12 mouse cellular contexts compared by ENCODE assay signal in the genomic region with DNA sequence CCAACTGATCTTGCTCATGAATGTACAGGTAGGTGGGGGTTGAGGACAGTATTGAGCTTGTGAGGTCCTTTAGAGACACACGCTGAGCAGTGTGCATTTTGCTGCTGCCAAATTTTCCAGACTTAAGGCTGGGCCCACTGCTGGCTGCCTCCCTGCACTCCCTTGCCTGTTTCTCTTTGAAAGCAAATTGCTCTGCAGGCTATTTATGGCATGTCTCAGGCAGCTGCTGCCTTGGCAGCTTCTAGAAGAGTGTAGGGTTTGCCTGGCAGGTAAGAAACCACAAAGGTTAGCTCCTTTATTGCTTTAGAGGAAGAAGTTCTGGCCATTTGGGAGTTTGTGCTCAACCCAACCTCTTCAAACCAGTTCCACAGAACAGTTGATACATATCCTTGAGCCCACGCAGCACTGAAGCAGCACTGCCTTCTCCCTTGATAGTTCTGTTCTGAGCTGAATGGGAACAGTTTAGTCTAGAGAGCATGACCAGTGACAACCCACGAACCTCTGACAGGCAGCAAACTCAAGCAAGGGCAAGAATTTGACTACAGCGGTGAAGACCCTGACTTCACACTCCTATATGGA.
DNase-seq lines count a peak whose midpoint lies in the region; ATAC-seq lines count a peak whose summit lies in the region.
"Had no signal": no experiment of that assay in that cellular context is flagged by ENCODE, and none has a peak within 500 bp of the region (broad histone marks: within the 10 kb centered on the region; RNA-seq: fewer than 3 reads in every experiment).

No protein-coding gene starts in this region.

- WGBS in kidney, embryonic 14.5 days, result 48% methylated on average over 4 of the region's 4 CpGs
- WGBS in limb, embryonic 15.5 days, result 47% methylated on average over 4 of the region's 4 CpGs

- H3K27ac ChIP-seq in kidney, embryonic 14.5 days (ENCODE audit: low read depth, low read length), result no peak overlapping the region
- H3K27ac ChIP-seq in limb, embryonic 15.5 days, result peak overlapping the region; percentile 33; the same call in 1 of the 2 replicates

- no peaks in the 10 kb centered on the region for H3K27me3 ChIP-seq in kidney, embryonic 14.5 days (ENCODE audit: control insufficient read depth, insufficient read depth, low read length)
- H3K27me3 ChIP-seq in limb, embryonic 15.5 days, result no peaks in the 10 kb centered on the region
- H3K27me3 ChIP-seq: megakaryocyte, embryonic 14.5 days had no signal

- ATAC-seq in kidney, embryonic 14.5 days (ENCODE audit: low FRiP score, low TSS enrichment), result no peak
- no peak for ATAC-seq in limb, embryonic 15.5 days (ENCODE audit: insufficient number of reproducible peaks, low FRiP score, low TSS enrichment, low read depth)
- ATAC-seq: forebrain, embryonic 16.5 days had no signal

- no peaks in the 10 kb centered on the region for H3K36me3 ChIP-seq in kidney, embryonic 14.5 days (ENCODE audit: control insufficient read depth, insufficient read depth, low read length)
- H3K36me3 ChIP-seq in limb, embryonic 15.5 days, result no peaks in the 10 kb centered on the region
- H3K36me3 ChIP-seq: G1E had no signal

- no peaks in the 10 kb centered on the region for H3K9me3 ChIP-seq in kidney, embryonic 14.5 days (ENCODE audit: control insufficient read depth, low read length)
- no peaks in the 10 kb centered on the region for H3K9me3 ChIP-seq in limb, embryonic 15.5 days

- H3K4me3 ChIP-seq in kidney, embryonic 14.5 days (ENCODE audit: low read length), result no peak overlapping the region
- H3K4me3 ChIP-seq in limb, embryonic 15.5 days, result no peak overlapping the region
- H3K4me3 ChIP-seq: megakaryocyte, embryonic 14.5 days had no signal

- no peaks in the 10 kb centered on the region for H3K4me1 ChIP-seq in kidney, embryonic 14.5 days (ENCODE audit: control insufficient read depth, insufficient read depth, low read length)
- H3K4me1 ChIP-seq in limb, embryonic 15.5 days, result peaks cover 11% of the 10 kb centered on the region
- H3K4me1 ChIP-seq: megakaryocyte, embryonic 14.5 days had no signal

- H3K4me2 ChIP-seq in kidney, embryonic 14.5 days (replicated peaks; ENCODE audit: low read depth, low read length), result no peak overlapping the region
- H3K4me2 ChIP-seq in limb, embryonic 15.5 days, result no peak overlapping the region; the same call in 1 of the 2 replicates

- no peak overlapping the region for H3K9ac ChIP-seq in kidney, embryonic 14.5 days (ENCODE audit: low read depth, low read length)
- no peak overlapping the region for H3K9ac ChIP-seq in limb, embryonic 15.5 days

- peak; percentile 6 for DNase-seq in adrenal gland, postnatal 10 days
- DNase-seq in adrenal gland, adult (ENCODE audit: inconsistent age in 2 of 2, low spot score in 1 of 2), result no peak
- DNase-seq in kidney, postnatal 10 days, result peak; percentile 18
- peak; percentile 6 to 27 for DNase-seq in frontal cortex, postnatal 25 days (ENCODE audit: low spot score in 2 of 2)
- DNase-seq in thymus, postnatal 0 days (ENCODE audit: low spot score), result no peak
- DNase-seq in cerebellum, adult 9-10 months, result no peak
- DNase-seq: adrenal gland, adult 8-10 months had no signal

Comparison
In these comparisons a context has a peak if more than half of its experiments do, and no peak if none do; other contexts are left out.
1. DNase-seq: peak in adrenal gland, postnatal 10 days (single experiment), kidney, postnatal 10 days (single experiment) and frontal cortex, postnatal 25 days (2 of 2); none in adrenal gland, adult (0 of 2), thymus, postnatal 0 days (single experiment) and cerebellum, adult 9-10 months (single experiment).